Mouse (Mus musculus): ENCODE measurements around the gene Faim2.

DNA sequence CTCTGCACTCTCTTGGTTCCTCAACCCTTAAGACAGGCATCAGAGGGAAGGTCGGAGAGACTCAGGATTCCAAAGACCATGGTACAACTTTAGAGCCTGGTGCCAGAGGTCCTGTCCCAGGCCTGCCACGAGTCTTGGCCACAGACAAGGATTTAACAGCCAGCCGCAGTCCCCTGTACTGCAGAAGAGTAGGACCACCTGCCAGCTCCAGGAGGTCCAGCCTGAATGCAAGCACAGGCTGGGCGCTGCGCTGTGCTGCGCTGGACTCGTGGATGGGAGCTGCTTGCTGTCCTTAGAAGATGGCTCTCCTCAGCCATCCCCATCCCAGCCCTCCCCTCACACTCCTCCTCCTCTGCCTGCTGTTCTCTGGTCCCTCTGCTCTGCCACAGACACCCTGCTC lies 10.2 kb downstream of the Faim2 start:
- TF ChIP-seq CTCF (IDR thresholded peaks at IDR 0.05; ENCODE audit: low read depth, low read length) (no peak), TAL1 (conservative IDR thresholded peaks at IDR 0.05; ENCODE audit: low read depth, low read length) (no peak)
